Mouse (Mus musculus) left cerebral cortex, postnatal 4 days (tissue): ENCODE measurements around the gene Cacna2d2. TPM values are rescaled to one million over a fixed set of nuclear protein-coding genes. Genes with fewer than 3 reads are reported as not detected.

Experiments
- DNase-seq: peaks from one replicate; pipeline ENCODE4 v3.0.0-alpha.2; 2022
- intact Hi-C: fragments of 180-260 bp; cut with DNase I; formaldehyde crosslinking; loops from one replicate; pipeline ENCODE4 v1.15.1; 2025
- total RNA-seq, 2 experiments: library from RNA; stranded (reverse); gene quantifications; 2 replicates each; pipeline ENCODE4 v1.2.3; 2021

The Cacna2d2 gene
- total RNA-seq: 10 to 100 TPM; 31.9 to 50.0 TPM

GRCm38 (mm10) chr9:107399491-107399971 lies at the start of gene Cacna2d2:
Gene Cacna2d2 (plus strand): TSS chr9:107399612.
- intact Hi-C loops: no loop called here
- DNase-seq: peak; percentile 71

- peak; percentile 37 for DNase-seq
- intact Hi-C loops: loop anchor here (5.0 kb wide), 1 partner anchor 63 kb away; no protein-coding TSS in a partner anchor
Observed at GRCm38 (mm10) chr9:107354826-107355225, 44.6 kb upstream of the Cacna2d2 start.

GRCm38 (mm10) chr9:107355870-107356765 lies 43.3 kb upstream of the Cacna2d2 start:
- DNase-seq: peak; percentile 81
- intact Hi-C loops: loop anchor here (2.0 to 5.0 kb wide), 2 partner anchors 64 to 159 kb away; no protein-coding TSS in a partner anchor

GRCm38 (mm10) chr9:107357651-107358050 lies 41.8 kb upstream of the Cacna2d2 start:
- peak; percentile 91 for DNase-seq
- intact Hi-C loops: loop anchor here (2.0 to 5.0 kb wide), 2 partner anchors 65 to 157 kb away; no protein-coding TSS in a partner anchor

- intact Hi-C loops: no loop called here
- DNase-seq: no peak
Observed at GRCm38 (mm10) chr9:107360989-107361388, 38.4 kb upstream of the Cacna2d2 start.

- intact Hi-C loops: no loop called here
- peak; percentile 62 for DNase-seq
Observed at GRCm38 (mm10) chr9:107366644-107367043, 32.8 kb upstream of the Cacna2d2 start.

GRCm38 (mm10) chr9:107368302-107368701 lies 31.1 kb upstream of the Cacna2d2 start:
- intact Hi-C loops: no loop called here
- DNase-seq: no peak

- no peak for DNase-seq
- intact Hi-C loops: loop anchor here (5.0 kb wide), 1 partner anchor 88 kb away; no protein-coding TSS in a partner anchor
Observed at GRCm38 (mm10) chr9:107369270-107370105, 29.9 kb upstream of the Cacna2d2 start.

GRCm38 (mm10) chr9:107370106-107370463 lies 29.3 kb upstream of the Cacna2d2 start:
- intact Hi-C loops: loop anchor here (5.0 kb wide), 1 partner anchor 87 kb away; no protein-coding TSS in a partner anchor
- no peak for DNase-seq

- DNase-seq: no peak
- intact Hi-C loops: loop anchor here (5.0 kb wide), 1 partner anchor 85 kb away; no protein-coding TSS in a partner anchor
Observed at GRCm38 (mm10) chr9:107372441-107372840, 27.0 kb upstream of the Cacna2d2 start.

GRCm38 (mm10) chr9:107374623-107375022 lies 24.8 kb upstream of the Cacna2d2 start:
- intact Hi-C loops: loop anchor here (5.0 kb wide), 1 partner anchor 83 kb away; no protein-coding TSS in a partner anchor
- DNase-seq: peak; percentile 48

- DNase-seq: no peak
- intact Hi-C loops: no loop called here
Observed at GRCm38 (mm10) chr9:107375451-107375850, 24.0 kb upstream of the Cacna2d2 start.

GRCm38 (mm10) chr9:107377961-107378512 lies 21.4 kb upstream of the Cacna2d2 start:
- intact Hi-C loops: no loop called here
- peak; percentile 27 for DNase-seq

- intact Hi-C loops: no loop called here
- DNase-seq: no peak
Observed at GRCm38 (mm10) chr9:107381723-107382122, 17.7 kb upstream of the Cacna2d2 start.

GRCm38 (mm10) chr9:107384396-107384795 lies 15.0 kb upstream of the Cacna2d2 start:
- peak; percentile 48 for DNase-seq
- intact Hi-C loops: no loop called here

- intact Hi-C loops: no loop called here
- peak; percentile 37 for DNase-seq
Observed at GRCm38 (mm10) chr9:107386722-107387121, 12.7 kb upstream of the Cacna2d2 start.

- DNase-seq: no peak
- intact Hi-C loops: no loop called here
Observed at GRCm38 (mm10) chr9:107387708-107388107, 11.7 kb upstream of the Cacna2d2 start.

GRCm38 (mm10) chr9:107388263-107388662 lies 11.1 kb upstream of the Cacna2d2 start:
- no peak for DNase-seq
- intact Hi-C loops: no loop called here

GRCm38 (mm10) chr9:107396397-107396796 lies 3.0 kb upstream of the Cacna2d2 start:
- no peak for DNase-seq
- intact Hi-C loops: no loop called here

GRCm38 (mm10) chr9:107398968-107399367 lies 444 bp upstream of the Cacna2d2 start:
- intact Hi-C loops: no loop called here
- DNase-seq: no peak
